Mouse (Mus musculus) retina, embryonic 14.5 days (tissue): ENCODE measurements at regions not wholly inside any gene's neighbourhood (a gene's known extent, or its start where the extent isn't known, plus 50 kb on each side); places are given as distances from the start of the nearest gene placed in this dataset.

Source experiments
- DNase-seq: peaks from one replicate; pipeline ENCODE4 v3.0.0-alpha.2; 2015; ENCODE audit warnings: low spot score

- DNase-seq = peak; percentile 17
These were observed 95.6 kb upstream of the Bdnf start for GRCm38 (mm10) chr2:109578870-109579310.

- DNase-seq = peak; percentile 10
These were observed 56.0 kb upstream of the Bdnf start for GRCm38 (mm10) chr2:109618341-109619058.

GRCm38 (mm10) chr2:109619676-109620075 lies 54.8 kb upstream of the Bdnf start:
- no peak for DNase-seq

GRCm38 (mm10) chr2:109621595-109621994 lies 52.9 kb upstream of the Bdnf start:
- peak; percentile 12 for DNase-seq
